Mouse (Mus musculus): ENCODE data around the gene Ift81. TPM values are rescaled to one million over a fixed set of nuclear protein-coding genes. Genes with fewer than 3 reads are reported as not detected.

Gene Ift81
- 59.2 and 63.2 TPM in 2 replicates for polyA plus RNA-seq (2015; fragmentation: Nextera tagmentation; extraction: Ambion mirVana)

DNA sequence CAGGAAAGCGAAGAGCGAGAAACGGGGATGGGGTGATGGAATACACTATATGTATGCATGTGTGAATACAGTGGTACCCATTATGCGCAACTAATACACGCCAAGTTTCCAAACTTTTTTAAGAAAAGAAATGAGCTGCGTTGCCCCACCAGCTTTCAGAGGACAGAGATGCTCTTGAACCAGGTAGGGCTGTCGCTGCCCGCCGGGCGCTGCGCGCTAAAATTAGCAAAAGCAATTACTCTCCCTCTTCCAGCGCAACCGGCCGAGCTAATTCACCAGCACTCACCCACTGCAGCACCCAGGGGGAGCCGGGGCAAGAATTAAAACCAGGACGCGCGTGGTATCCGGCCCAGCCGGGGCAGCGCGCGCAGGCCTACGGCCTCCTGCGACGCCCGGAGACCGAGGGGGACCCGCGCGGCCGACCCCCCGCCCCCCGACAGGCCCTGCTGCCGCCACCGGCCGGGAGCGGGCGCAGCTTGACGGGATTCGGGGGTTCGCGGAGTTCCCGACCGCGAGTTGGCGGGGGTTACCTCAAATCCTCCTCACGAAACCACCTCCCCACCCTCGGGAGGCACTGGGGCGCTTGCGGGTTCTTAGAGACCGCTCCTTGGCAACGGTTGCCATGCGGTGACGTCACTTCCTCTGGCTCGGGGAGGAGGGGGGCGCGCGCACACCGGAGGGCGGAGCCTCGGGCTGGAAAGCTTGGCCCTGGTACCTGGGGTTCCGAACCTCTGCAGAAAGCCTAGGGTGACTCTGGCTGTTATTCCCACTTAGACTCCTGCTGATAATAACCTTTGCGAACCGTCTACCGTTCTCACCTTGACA lies at the start of gene Ift81:
TSS of gene Ift81 (minus strand) at position 611 of the 825 bp plus-strand sequence.

DNA sequence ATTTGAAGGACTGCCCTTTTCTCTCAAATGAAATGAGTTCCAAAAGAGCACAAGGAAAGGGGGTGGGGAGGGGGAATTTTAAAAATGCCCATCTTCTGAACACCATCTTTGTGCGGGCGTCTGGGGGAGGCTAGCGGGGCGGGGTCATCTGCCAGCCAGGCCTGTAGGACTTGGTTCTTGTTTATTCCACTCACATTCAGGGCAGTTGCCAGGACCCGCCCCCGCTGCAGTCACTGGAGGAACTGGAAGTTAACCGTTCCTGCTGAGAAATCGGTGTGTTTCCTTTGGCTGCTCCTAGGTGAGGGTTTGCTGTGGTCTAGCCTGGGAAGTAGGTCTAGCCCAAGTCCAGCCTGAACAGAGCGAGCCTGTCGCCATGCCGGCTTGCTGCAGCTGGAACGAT lies 29.4 kb upstream of the Ift81 start, which contains the start of gene P2rx7:
TSS of gene P2rx7 (plus strand) at position 211 of the 400 bp plus-strand sequence.

DNA sequence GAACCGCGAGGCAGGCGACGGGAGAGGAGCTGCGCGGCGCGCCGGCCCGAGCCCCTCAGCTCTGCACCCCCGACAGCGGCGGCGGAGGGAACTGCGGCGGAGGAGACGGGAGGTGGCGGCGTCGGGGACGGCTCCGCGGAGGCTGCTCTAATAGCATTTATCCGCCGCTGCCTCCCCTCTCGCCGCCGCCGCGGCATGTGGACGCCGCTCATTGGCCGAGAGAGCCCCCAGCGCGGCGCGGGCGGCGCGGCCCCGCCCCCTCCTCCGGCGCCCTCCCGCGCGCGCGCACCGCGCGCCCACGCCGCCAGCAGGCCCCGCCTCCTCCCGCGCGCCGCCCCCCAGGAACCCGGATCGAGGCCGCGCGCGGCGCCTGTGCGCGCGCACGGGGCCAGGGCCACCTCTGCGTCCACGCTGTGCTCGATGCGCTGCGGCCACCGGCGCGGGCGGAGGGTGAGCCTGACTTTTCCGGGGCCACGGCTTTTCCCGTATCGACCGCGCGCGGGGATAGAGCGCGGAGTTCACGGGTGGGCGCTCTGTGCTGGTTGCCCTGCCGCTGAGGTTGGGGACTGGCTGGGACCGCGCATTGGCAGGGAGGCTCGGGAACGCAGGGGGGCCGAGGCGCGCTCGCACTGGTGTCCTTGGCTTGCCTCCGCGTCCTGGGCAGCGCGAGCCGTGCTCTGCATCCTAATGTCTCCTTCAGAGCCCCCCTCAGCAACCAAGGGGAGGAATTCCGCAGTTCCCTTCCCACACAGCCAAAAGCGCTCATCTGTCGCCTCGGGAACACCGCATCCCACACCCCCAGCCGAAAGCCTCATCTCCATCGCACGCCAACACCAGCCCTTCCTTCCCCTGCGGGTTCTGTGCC lies 112.0 kb downstream of the Ift81 start, which contains the start of gene Atp2a2:
TSS of gene Atp2a2 (minus strand) at position 149 of the 865 bp plus-strand sequence.

Other genes starting within 250 kb of the Ift81 start
- 43.7 and 48.2 TPM in 2 replicates for gene Gpn3, start 242.6 kb downstream of the Ift81 start, polyA plus RNA-seq (2015; fragmentation: Nextera tagmentation; extraction: Ambion mirVana)
- 146 and 148 TPM in 2 replicates for gene Fam216a, start 242.2 kb downstream of the Ift81 start, polyA plus RNA-seq (2015; fragmentation: Nextera tagmentation; extraction: Ambion mirVana)
- 128 and 133 TPM in 2 replicates for gene Arpc3, start 222.6 kb downstream of the Ift81 start, polyA plus RNA-seq (2015; fragmentation: Nextera tagmentation; extraction: Ambion mirVana)
- 40.1 and 44.5 TPM in 2 replicates for gene Anapc7, start 192.8 kb downstream of the Ift81 start, polyA plus RNA-seq (2015; fragmentation: Nextera tagmentation; extraction: Ambion mirVana)
- 66.1 and 68.0 TPM in 2 replicates for gene Atp2a2, start 112.3 kb downstream of the Ift81 start, polyA plus RNA-seq (2015; fragmentation: Nextera tagmentation; extraction: Ambion mirVana)
- 7.6 and 8.5 TPM in 2 replicates for gene P2rx7, start 29.4 kb upstream of the Ift81 start, polyA plus RNA-seq (2015; fragmentation: Nextera tagmentation; extraction: Ambion mirVana)
- 19.1 and 19.5 TPM in 2 replicates for gene P2rx4, start 93.0 kb upstream of the Ift81 start, polyA plus RNA-seq (2015; fragmentation: Nextera tagmentation; extraction: Ambion mirVana)
- gene Camkk2, start 164.9 kb upstream of the Ift81 start, polyA plus RNA-seq (2015; fragmentation: Nextera tagmentation; extraction: Ambion mirVana), result 58.0 and 60.7 TPM in 2 replicates
- 300 and 325 TPM in 2 replicates for gene Anapc5, start 206.8 kb upstream of the Ift81 start, polyA plus RNA-seq (2015; fragmentation: Nextera tagmentation; extraction: Ambion mirVana)
- 38.2 and 38.9 TPM in 2 replicates for gene Rnf34, start 235.5 kb upstream of the Ift81 start, polyA plus RNA-seq (2015; fragmentation: Nextera tagmentation; extraction: Ambion mirVana)